Mouse (Mus musculus): Measurements from ENCODE around the gene Dnajc19. TPM values are rescaled to one million over a fixed set of nuclear protein-coding genes. Genes with fewer than 3 reads are reported as not detected.

Dnajc19 gene
- total RNA-seq, 2 experiments from 2014 or later = 83.3 to 89.4 TPM

DNA sequence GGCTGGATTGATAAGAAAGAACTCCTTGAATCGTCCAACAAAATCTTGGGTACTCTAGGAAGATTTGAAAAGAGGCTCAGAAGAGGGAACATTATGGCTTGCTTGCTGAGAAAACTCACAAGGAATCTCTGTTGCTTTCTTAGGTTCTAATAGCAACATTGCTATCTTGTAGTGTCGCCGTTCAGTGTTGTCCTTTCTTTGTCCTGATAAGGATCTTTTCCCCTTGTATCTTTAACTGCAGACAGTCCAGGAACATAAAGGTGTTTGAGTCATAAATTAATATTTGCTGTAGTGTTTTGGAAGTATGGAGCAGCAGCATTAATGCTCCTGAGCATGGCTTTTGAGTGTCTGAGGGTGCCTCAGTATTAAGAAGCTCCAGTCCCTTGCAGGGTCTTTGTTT is 50.5 kb downstream of the Dnajc19 start:
- DNase-seq = no peak

DNA sequence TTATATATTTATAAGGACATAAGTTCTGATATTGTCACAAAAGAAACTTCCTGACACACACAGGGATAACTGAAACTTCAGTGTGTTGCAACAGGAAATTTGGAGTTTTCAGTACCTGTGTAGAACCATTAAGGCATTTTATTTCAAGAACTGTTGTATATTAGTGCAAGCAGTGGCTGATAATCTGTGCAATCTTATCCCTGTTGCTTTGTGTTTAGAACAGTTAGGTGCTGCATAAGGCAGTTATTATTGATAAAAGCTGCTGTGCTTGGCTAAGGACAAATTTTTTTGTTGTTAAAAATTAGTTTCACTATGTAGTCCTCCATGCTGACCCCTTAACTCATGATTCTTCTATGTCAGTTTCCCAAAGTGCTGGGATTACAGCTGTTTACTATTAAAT is 52.2 kb downstream of the Dnajc19 start:
- no peak for DNase-seq

DNA sequence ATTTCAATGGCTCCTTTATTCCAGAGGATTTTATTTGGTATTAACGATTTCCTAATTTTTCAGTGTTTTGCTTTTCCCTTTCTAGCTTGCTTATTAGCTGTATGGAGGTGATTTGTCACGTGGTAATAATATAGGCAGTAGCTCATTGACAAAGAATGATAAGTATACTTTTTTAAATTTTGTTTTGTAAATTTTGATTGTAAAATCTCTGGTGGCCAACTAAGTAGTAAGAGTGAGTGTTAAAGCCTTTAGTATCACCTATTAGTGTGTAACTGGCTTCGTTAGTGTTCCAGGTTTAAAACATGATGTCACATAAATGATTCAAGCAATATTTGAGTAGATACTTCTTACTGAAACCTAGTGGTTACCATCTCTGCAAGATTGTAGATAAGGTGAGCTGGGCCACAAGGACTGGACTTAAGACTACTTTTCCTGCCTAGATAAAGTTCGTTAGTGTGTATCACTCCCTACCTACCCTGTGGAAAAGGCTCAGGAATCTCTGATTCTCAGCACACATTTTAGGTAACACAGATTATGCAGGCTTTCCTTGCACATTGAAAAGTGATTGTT is 59.8 kb downstream of the Dnajc19 start:
- DNase-seq = no peak

DNA sequence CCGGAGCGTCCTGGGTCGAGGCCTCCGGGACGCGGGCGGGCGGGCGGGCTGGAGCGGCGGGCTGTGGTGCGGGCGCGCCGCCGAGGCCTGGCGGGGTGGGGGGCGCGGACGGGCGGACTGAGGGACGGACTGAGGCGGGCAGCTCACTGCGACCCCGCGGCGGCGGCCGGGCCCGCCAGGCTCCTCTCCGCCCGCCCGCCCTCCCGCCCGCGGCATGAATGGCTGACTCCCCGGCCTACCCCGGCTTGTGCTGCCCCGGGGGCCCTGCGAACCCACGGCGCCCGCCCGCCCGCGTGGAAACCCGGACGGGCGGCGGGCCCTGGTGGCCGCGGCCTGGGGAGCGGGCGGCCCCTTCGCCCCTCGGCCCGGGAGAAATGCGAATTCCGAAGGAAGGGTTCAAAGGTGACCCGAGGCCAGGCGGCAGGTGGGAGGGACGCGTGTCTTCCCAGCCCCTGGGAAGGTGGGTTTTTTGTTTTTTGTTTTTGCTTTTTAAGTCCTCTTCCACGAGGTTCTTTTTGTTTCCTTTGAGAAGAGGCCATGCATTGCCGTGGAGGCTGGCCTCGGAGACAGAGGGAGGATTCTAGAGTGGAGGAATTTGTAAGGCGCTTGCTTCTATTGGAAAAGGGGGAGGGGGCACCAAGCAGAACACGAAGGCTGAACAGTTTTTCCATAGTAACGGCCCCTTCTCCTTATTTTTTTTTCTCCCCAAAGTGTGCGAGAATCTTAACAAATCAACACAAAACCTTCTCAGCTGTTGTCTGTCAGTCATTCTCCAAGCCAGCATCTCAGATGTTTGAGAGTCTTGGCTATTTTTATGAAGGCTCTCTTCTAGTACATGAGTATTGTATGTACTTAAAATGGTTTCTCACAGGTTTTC is 60.5 kb downstream of the Dnajc19 start:
- DNase-seq = peak; percentile 17 to 34

DNA sequence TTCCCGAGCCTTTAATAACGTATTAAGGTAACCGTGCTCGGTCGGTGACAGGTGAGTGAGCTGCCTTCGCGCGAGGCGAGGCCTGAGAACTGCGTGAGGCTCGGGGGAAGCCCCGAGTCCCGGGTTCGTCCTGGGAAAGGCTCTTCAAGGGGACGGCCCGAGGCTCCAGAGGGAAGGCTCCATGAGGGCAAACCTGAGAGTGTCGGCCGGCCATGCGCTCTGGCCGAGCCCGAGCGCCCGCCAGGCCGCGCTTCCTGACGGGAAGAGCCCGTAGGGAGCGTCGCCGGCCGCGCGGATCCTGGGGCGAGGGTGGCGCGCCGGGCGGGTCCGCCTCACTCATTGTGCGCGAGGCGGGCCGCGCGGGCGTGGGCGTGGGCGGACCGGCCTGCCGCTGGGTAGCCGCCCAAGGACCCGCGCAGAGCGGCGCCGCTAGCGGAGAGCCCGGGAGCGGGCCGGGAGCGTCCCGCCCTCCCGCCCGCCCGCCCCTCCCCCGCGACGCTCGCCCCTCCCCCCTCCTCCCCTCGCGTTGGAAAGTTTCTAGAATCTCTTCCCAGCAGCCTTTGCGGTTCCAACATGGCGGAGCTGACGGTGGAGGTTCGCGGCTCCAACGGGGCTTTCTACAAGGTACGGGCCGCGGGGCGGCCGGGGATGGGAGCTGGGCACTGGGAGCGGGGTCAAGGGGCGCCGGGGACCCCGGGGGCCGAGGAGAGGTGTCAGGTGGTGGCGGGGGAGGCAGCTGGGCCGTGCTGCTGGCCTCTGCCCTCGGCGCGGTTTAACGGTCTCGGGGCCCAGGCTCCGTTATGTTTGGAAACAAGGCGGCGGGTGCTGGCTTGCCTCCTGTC is 61.4 kb downstream of the Dnajc19 start, which contains the start of gene Fxr1:
TSS of gene Fxr1 (plus strand) at position 404 of the 842 bp plus-strand sequence.
- peak; percentile 93 to 96 for DNase-seq

DNA sequence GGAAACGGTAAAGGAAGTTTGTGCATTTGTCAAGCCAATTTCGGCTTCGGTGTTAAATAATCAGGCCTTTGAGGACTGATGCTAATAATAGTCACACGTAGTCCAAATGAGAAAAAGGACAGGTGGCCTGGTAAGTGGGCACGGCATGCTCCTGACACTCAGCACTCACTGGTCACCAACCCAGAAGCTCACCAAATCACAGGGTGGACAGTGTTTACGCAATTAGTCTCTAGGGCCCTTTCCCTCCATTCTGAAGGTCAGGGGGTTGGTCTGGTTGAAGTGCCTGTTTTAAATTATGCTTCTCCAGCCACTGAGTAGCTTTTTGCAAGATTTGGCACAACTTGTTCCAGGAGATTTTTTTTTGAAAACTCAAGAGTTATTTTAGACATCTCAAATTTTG is 72.9 kb downstream of the Dnajc19 start:
- peak; percentile 52 to 67 for DNase-seq

DNA sequence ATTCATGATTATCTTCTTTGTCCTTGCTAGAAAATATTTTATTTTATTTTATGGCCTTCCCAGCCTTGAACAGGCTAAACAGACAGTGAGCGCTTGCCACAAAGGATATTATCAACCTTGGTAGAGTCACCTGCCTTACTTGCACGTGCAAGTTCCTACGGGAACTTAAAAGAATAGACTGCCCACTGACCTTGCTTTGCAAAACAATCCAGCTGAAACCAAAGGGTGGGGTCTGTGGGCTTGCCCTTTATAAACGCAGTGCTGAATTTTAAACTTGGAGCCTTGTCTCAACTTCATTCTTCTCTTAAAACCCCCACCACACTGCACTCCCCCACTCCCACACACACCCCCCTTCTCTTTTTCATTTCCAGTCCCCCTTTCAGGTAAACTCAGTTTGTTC is 73.5 kb downstream of the Dnajc19 start:
- no peak for DNase-seq

DNA sequence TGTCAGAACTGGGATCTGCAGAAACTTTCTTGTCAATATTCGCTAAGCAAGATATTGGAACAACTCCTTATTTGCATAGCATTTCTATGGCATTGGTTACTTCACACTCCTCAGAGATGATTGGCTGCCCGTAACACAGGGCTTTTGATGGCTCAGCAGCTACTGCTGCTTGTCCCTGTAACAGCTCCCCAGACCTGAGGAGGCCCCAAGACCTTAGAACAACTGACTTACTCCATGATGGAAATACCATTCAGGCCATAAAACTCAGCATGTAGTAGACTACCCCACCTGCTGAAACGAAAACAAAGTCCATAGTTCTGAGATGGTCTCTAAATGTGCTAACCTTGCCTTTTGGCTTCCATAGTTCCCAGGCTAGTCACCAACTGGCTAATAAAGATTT is 74.3 kb downstream of the Dnajc19 start:
- DNase-seq = no peak

DNA sequence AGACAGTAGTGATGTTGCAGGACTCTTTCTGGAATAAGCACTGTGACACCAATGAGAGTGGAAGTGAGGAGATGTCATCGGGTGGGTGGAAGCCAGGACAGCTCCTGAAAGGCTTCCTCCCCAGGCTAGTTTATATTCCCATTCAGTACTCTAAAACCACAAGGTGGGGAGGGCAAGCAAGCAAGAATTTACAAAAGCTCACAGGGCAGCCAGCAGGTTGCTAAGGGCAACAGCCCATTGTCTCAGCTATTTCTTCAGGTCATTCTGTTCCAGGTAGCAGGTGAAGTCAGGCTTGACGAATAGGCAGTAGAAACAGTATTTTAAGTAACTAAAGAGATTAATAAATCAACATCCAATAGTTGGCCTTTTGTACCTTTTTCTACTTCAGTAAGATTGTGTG is 74.8 kb downstream of the Dnajc19 start:
- no peak for DNase-seq

Other genes with a start within 250 kb of the Dnajc19 start
- gene Ccdc39, start 237.0 kb downstream of the Dnajc19 start, total RNA-seq (2021) = 1 to 10 TPM; 1.0 to 1.7 TPM
- gene Fxr1, start 61.4 kb downstream of the Dnajc19 start, total RNA-seq (2021) = 100 to 1,000 TPM; 113 to 139 TPM